Mouse (Mus musculus) limb, embryonic 10.5 days (tissue): ENCODE data around the gene Pign. TPM values are rescaled to one million over a fixed set of nuclear protein-coding genes. Genes with fewer than 3 reads are reported as not detected.

ENCODE experiments used
- DNase-seq: peaks from one replicate; pipeline ENCODE4 v3.0.0-alpha.2; 2017; ENCODE audit warnings: low spot score
- H3K27ac ChIP-seq: fragments of 300-500 bp; sonication (generic); 2 replicates; pipeline ENCODE4 v1.5.1; 2016; ENCODE audit warnings: mild to moderate bottlenecking
- H3K27me3 ChIP-seq: fragments of 300-500 bp; sonication (generic); 2 replicates; pipeline ENCODE4 v1.6.1; 2016; ENCODE audit warnings: low read depth, mild to moderate bottlenecking; ENCODE audit not compliant: poor library complexity, severe bottlenecking
- H3K36me3 ChIP-seq: fragments of 300-500 bp; sonication (generic); 2 replicates; pipeline ENCODE4 v1.6.1; 2016; ENCODE audit warnings: mild to moderate bottlenecking, moderate library complexity
- H3K4me1 ChIP-seq: fragments of 300-500 bp; sonication (generic); 2 replicates; pipeline ENCODE4 v1.6.1; 2016
- H3K4me3 ChIP-seq: fragments of 300-500 bp; sonication (generic); 2 replicates; pipeline ENCODE4 v1.5.1; 2016; ENCODE audit warnings: mild to moderate bottlenecking, moderate library complexity
- H3K9me3 ChIP-seq: fragments of 300-500 bp; sonication (generic); replicated peaks from 2 replicates; pipeline ENCODE4 v1.6.1; 2016; ENCODE audit warnings: mild to moderate bottlenecking
- WGBS: fragments of 180-500 bp; shearing (Covaris S2); methylation state at CpG from one replicate; pipeline ENCODE4 v1.1.7; 2016; 5-methylcytosine and 5-hydroxymethylcytosine counted together
- polyA plus RNA-seq: library from polyadenylated mRNA; unstranded; fragments of >200 nt; fragmentation: Nextera tagmentation; extraction: Ambion mirVana; gene quantifications from 2 replicates; pipeline ENCODE4 v1.2.1, GENCODE M21; 2016

The Pign gene
- 9.0 and 12.5 TPM in 2 replicates for polyA plus RNA-seq

- Histone ChIP-seq H3K27ac (peak within 1 kb of the TSS; percentile 79), H3K27me3 (no peaks in the 10 kb centered on the region), H3K9me3 (no peaks in the 10 kb centered on the region), H3K4me1 (peaks cover 22% of the 10 kb centered on the region), H3K4me3 (peak within 1 kb of the TSS; percentile 98), H3K36me3 (0 out of 2 replicates have a peak, but pooled peaks cover 3% of the 10 kb centered on the region)
- peak; percentile 98 for DNase-seq
- WGBS = under 1% methylated on average over 41 of the region's 41 CpGs
These were observed at the start of gene Pign, which contains the start of gene Relch for GRCm38 (mm10) chr1:105663171-105663961. TSS of gene Pign (minus strand) at chr1:105663677. TSS of gene Relch (plus strand) at chr1:105663861.

- Histone ChIP-seq H3K4me3 (no peak overlapping the region), H3K36me3 (peaks cover 24% of the 10 kb centered on the region), H3K27me3 (no peaks in the 10 kb centered on the region), H3K9me3 (no peaks in the 10 kb centered on the region), H3K27ac (no peak overlapping the region), H3K4me1 (no peaks in the 10 kb centered on the region)
- WGBS = 94% methylated on average over 2 of the region's 2 CpGs
- no peak for DNase-seq
These were observed 49.3 kb upstream of the Pign start for GRCm38 (mm10) chr1:105712822-105713221.

- Histone ChIP-seq H3K9me3 (no peaks in the 10 kb centered on the region), H3K27me3 (no peaks in the 10 kb centered on the region), H3K27ac (no peak overlapping the region), H3K36me3 (peaks cover 29% of the 10 kb centered on the region), H3K4me3 (no peak overlapping the region), H3K4me1 (no peaks in the 10 kb centered on the region)
- 73% methylated on average over 1 of the region's 1 CpGs for WGBS
- no peak for DNase-seq
These were observed 47.8 kb upstream of the Pign start for GRCm38 (mm10) chr1:105711227-105711626.

GRCm38 (mm10) chr1:105709415-105709814 is 45.9 kb upstream of the Pign start:
- no peak overlapping the region for H3K27ac ChIP-seq
- no peak for DNase-seq
- peaks cover 23% of the 10 kb centered on the region for H3K36me3 ChIP-seq
- H3K9me3 ChIP-seq = no peaks in the 10 kb centered on the region
- 87% methylated on average over 2 of the region's 2 CpGs for WGBS
- H3K4me1 ChIP-seq = no peaks in the 10 kb centered on the region
- H3K4me3 ChIP-seq = no peak overlapping the region
- H3K27me3 ChIP-seq = no peaks in the 10 kb centered on the region

GRCm38 (mm10) chr1:105700984-105701530 is 37.6 kb upstream of the Pign start:
- Histone ChIP-seq H3K27ac (no peak overlapping the region), H3K4me3 (no peak overlapping the region), H3K4me1 (no peaks in the 10 kb centered on the region), H3K36me3 (no peaks in the 10 kb centered on the region), H3K27me3 (no peaks in the 10 kb centered on the region), H3K9me3 (no peaks in the 10 kb centered on the region)
- WGBS = 90% methylated on average over 4 of the region's 4 CpGs
- no peak for DNase-seq

GRCm38 (mm10) chr1:105695581-105695980 is 32.1 kb upstream of the Pign start:
- 84% methylated on average over 2 of the region's 2 CpGs for WGBS

GRCm38 (mm10) chr1:105685501-105685900 is 22.0 kb upstream of the Pign start:
- no peaks in the 10 kb centered on the region for H3K9me3 ChIP-seq
- no peaks in the 10 kb centered on the region; the same call in 1 of the 2 replicates for H3K36me3 ChIP-seq
- no peaks in the 10 kb centered on the region for H3K27me3 ChIP-seq
- H3K27ac ChIP-seq = no peak overlapping the region
- DNase-seq = no peak
- H3K4me1 ChIP-seq = no peaks in the 10 kb centered on the region
- H3K4me3 ChIP-seq = no peak overlapping the region
- WGBS = 99% methylated on average over 3 of the region's 3 CpGs

More at GRCm38 (mm10) chr1:105695581-105695980, 32.1 kb upstream of the Pign start:
- Histone ChIP-seq H3K27ac (no peak overlapping the region), H3K4me3 (no peak overlapping the region), H3K27me3 (no peaks in the 10 kb centered on the region), H3K9me3 (no peaks in the 10 kb centered on the region), H3K36me3 (peaks cover 9% of the 10 kb centered on the region), H3K4me1 (no peaks in the 10 kb centered on the region)
- DNase-seq = no peak

GRCm38 (mm10) chr1:105680587-105680986 is 17.1 kb upstream of the Pign start:
- H3K4me3 ChIP-seq = no peak overlapping the region
- WGBS = 88% methylated on average over 1 of the region's 1 CpGs
- no peaks in the 10 kb centered on the region for H3K9me3 ChIP-seq
- DNase-seq = no peak
- H3K27ac ChIP-seq = no peak overlapping the region
- no peaks in the 10 kb centered on the region for H3K4me1 ChIP-seq
- no peaks in the 10 kb centered on the region; the same call in 1 of the 2 replicates for H3K36me3 ChIP-seq
- H3K27me3 ChIP-seq = no peaks in the 10 kb centered on the region

GRCm38 (mm10) chr1:105674763-105675162 is 11.3 kb upstream of the Pign start:
- Histone ChIP-seq H3K4me1 (no peaks in the 10 kb centered on the region), H3K27me3 (no peaks in the 10 kb centered on the region), H3K9me3 (no peaks in the 10 kb centered on the region), H3K4me3 (no peak overlapping the region), H3K27ac (no peak overlapping the region), H3K36me3 (no peaks in the 10 kb centered on the region)
- WGBS = 92% methylated on average over 2 of the region's 2 CpGs
- no peak for DNase-seq

- H3K27ac ChIP-seq = no peak overlapping the region
- 0 out of 2 replicates have a peak, but pooled peaks cover 3% of the 10 kb centered on the region for H3K36me3 ChIP-seq
- H3K9me3 ChIP-seq = no peaks in the 10 kb centered on the region
- H3K4me1 ChIP-seq = peaks cover 10% of the 10 kb centered on the region
- DNase-seq = no peak
- H3K27me3 ChIP-seq = no peaks in the 10 kb centered on the region
- no peak overlapping the region for H3K4me3 ChIP-seq
These were observed 6.2 kb upstream of the Pign start for GRCm38 (mm10) chr1:105669700-105670099.

GRCm38 (mm10) chr1:105663962-105664812 is 710 bp upstream of the Pign start:
- 0 out of 2 replicates have a peak, but pooled peaks cover 3% of the 10 kb centered on the region for H3K36me3 ChIP-seq
- no peaks in the 10 kb centered on the region for H3K27me3 ChIP-seq
- H3K4me1 ChIP-seq = peaks cover 22% of the 10 kb centered on the region
- DNase-seq = peak; percentile 47
- under 1% methylated on average over 68 of the region's 68 CpGs for WGBS
- peak overlapping the region; percentile 79 for H3K27ac ChIP-seq
- H3K4me3 ChIP-seq = peak overlapping the region; percentile 98
- H3K9me3 ChIP-seq = no peaks in the 10 kb centered on the region

GRCm38 (mm10) chr1:105662820-105663170 is 682 bp downstream of the Pign start:
- no peaks in the 10 kb centered on the region for H3K27me3 ChIP-seq
- no peaks in the 10 kb centered on the region for H3K9me3 ChIP-seq
- DNase-seq = no peak
- peak overlapping the region; percentile 98 for H3K4me3 ChIP-seq
- WGBS = 10% methylated on average over 6 of the region's 6 CpGs
- H3K27ac ChIP-seq = peak overlapping the region; percentile 79; the same call in 1 of the 2 replicates
- H3K4me1 ChIP-seq = peaks cover 22% of the 10 kb centered on the region
- H3K36me3 ChIP-seq = 0 out of 2 replicates have a peak, but pooled peaks cover 3% of the 10 kb centered on the region
